Mouse (Mus musculus) midbrain, postnatal 0 days (tissue): ENCODE results near the gene Mab21l2. TPM values are rescaled to one million over a fixed set of nuclear protein-coding genes. Genes with fewer than 3 reads are reported as not detected.

ENCODE experiments used
- ATAC-seq: fragments of 200-750 bp; cut with Nextera tagmentation; 2 replicates; pipeline ENCODE4 v1.8.0; 2017; ENCODE audit warnings: moderate number of reproducible peaks, mild to moderate bottlenecking, moderate TSS enrichment, moderate library complexity; ENCODE audit not compliant: low FRiP score
- DNase-seq: peaks from one replicate; pipeline ENCODE4 v3.0.0-alpha.2; 2015; ENCODE audit warnings: low spot score
- H3K27ac ChIP-seq: fragments of 300-500 bp; sonication (generic); 2 replicates; pipeline ENCODE4 v1.5.1; 2014; ENCODE audit warnings: low read depth, mild to moderate bottlenecking, low read length, mixed read lengths
- H3K27me3 ChIP-seq: fragments of 300-500 bp; sonication (generic); 2 replicates; pipeline ENCODE4 v1.6.1; 2014; ENCODE audit warnings: low read length, control low read depth, mixed read lengths; ENCODE audit not compliant: insufficient read depth
- H3K36me3 ChIP-seq: fragments of 300-500 bp; sonication (generic); 2 replicates; pipeline ENCODE4 v1.6.1; 2014; ENCODE audit warnings: low read length, control low read depth, mixed read lengths; ENCODE audit not compliant: insufficient read depth
- H3K4me1 ChIP-seq: fragments of 300-500 bp; sonication (generic); 2 replicates; pipeline ENCODE4 v1.6.1; 2014; ENCODE audit warnings: mild to moderate bottlenecking, control low read depth, antibody characterized with exemption, low read length, mixed read lengths; ENCODE audit not compliant: insufficient read depth
- H3K4me2 ChIP-seq: fragments of 300-500 bp; sonication (generic); 2 replicates; pipeline ENCODE4 v1.6.1; 2014; ENCODE audit warnings: low read depth, mild to moderate bottlenecking, low read length, mixed read lengths; ENCODE audit not compliant: poor library complexity, severe bottlenecking
- H3K4me3 ChIP-seq: fragments of 300-500 bp; sonication (generic); 2 replicates; pipeline ENCODE4 v1.5.1; 2014; ENCODE audit warnings: low read depth, mild to moderate bottlenecking, low read length, moderate library complexity
- H3K9ac ChIP-seq: fragments of 300-500 bp; sonication (generic); replicated peaks from 2 replicates; pipeline ENCODE4 v1.6.1; 2014; ENCODE audit warnings: mild to moderate bottlenecking, low read length, moderate library complexity, mixed read lengths; ENCODE audit not compliant: poor library complexity, severe bottlenecking
- H3K9me3 ChIP-seq: fragments of 300-500 bp; sonication (generic); 2 replicates; pipeline ENCODE4 v1.6.1; 2016; ENCODE audit warnings: low read length, control low read depth
- CTCF ChIP-seq: IDR thresholded peaks from 2 replicates; pipeline ENCODE4 v1.5.1; 2016; ENCODE audit warnings: antibody characterized with exemption, mild to moderate bottlenecking
- WGBS: fragments of 180-500 bp; shearing (Covaris S2); extraction: QIAGEN DNeasy Blood & Tissue Kit; methylation state at CpG from one replicate; pipeline ENCODE4 v1.1.7; 2014; 5-methylcytosine and 5-hydroxymethylcytosine counted together
- polyA plus RNA-seq: library from polyadenylated mRNA; unstranded; fragments of >200 nt; fragmentation: Nextera tagmentation; extraction: Ambion mirVana; gene quantifications from 2 replicates; pipeline ENCODE4 v1.2.1, GENCODE M21; 2015
- total RNA-seq: library from RNA; depleted of rRNA; stranded (reverse); fragments of >200 nt; gene quantifications from 2 replicates; pipeline ENCODE4 v1.2.3, GENCODE M21; 2014; rRNA removed

The Mab21l2 gene
- 41.9 and 45.2 TPM in 2 replicates for total RNA-seq
- polyA plus RNA-seq = 39.5 and 39.8 TPM in 2 replicates

DNA sequence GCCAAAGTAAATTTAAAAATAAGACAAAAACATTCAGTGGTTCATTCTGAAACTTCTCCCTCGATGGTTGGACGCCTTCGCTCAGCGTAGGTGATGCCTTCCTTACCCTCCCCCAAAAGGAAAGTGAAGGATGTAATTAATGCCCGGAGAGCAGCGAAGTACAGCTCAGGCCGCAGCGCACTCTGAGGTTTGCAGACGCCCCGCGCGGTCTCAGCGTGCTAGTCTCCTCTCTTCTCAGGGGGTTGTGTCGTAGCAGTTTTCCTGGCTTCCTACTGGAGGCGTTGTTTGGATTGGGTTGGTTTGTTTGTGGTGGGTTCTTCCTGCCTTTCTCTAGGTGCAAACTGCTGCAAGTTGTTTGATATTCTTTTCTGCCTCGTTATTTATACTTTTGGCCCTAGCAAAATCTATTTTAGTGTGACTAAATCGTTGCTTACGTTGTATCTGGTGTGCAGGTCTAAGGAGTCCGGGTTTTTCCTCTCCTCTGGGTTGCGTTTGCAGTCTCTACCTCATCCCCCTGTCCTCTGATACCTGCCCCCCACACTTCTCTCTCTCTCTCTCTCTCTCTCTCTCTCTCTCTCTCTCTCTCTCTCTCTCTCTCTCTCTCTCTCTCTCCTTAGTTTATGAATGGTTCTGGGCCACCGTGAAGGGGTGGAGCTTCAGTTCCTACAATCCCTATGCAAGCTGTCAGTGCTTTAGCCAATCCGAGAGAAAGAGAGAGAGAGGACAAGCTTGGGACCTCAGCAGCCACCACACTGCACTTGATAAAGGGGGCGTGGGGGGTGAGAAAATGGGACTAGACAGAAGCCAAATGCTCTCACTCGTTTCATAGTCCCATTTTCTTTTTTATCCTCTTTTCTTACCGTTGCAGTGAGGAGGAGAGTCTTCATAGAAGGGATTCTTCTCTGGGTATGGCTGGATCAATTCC, at the start of gene Mab21l2:
Gene Mab21l2, minus strand, starts transcription at position 539 of the 925 bp plus-strand sequence.
- H3K4me1 ChIP-seq = no peaks in the 10 kb centered on the region
- TF ChIP-seq CTCF = peak; percentile 37
- 7% methylated on average over 25 of the region's 25 CpGs for WGBS
- peak; percentile 85 for ATAC-seq
- H3K9me3 ChIP-seq = no peaks in the 10 kb centered on the region
- H3K27ac ChIP-seq = peak within 1 kb of the TSS; percentile 77
- H3K27me3 ChIP-seq = peaks cover 9% of the 10 kb centered on the region; the same call in 1 of the 2 replicates
- H3K9ac ChIP-seq = peak within 1 kb of the TSS; percentile 77
- H3K4me2 ChIP-seq = peak within 1 kb of the TSS; percentile 74
- no peaks in the 10 kb centered on the region for H3K36me3 ChIP-seq
- peak; percentile 83 for DNase-seq
- H3K4me3 ChIP-seq = peak within 1 kb of the TSS; percentile 55

DNA sequence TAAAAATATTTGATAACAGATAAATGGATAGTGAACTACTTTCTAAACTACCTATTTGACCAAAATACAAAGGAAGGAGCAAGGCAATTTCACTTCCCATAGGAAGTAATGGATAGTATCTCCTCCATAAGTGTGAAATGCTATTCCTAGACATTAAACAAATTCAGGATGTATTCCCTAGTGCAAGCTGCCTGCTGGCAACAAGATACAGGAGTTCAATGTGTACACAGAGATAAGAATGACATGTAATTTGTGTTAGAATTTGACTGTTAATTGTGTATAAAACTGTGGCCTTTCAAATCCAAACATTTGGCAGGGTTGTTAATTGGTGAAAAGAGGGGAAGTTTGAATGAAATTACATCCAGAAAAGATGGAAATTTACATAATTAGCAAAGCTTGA, 26.9 kb upstream of the Mab21l2 start:
- H3K9ac ChIP-seq = no peak overlapping the region
- TF ChIP-seq CTCF = no peak
- no peaks in the 10 kb centered on the region for H3K27me3 ChIP-seq
- no peaks in the 10 kb centered on the region for H3K4me1 ChIP-seq
- no peak for ATAC-seq
- H3K4me3 ChIP-seq = no peak overlapping the region
- no peak overlapping the region for H3K4me2 ChIP-seq
- H3K36me3 ChIP-seq = no peaks in the 10 kb centered on the region
- no peaks in the 10 kb centered on the region for H3K9me3 ChIP-seq
- no peak overlapping the region for H3K27ac ChIP-seq
- DNase-seq = no peak

DNA sequence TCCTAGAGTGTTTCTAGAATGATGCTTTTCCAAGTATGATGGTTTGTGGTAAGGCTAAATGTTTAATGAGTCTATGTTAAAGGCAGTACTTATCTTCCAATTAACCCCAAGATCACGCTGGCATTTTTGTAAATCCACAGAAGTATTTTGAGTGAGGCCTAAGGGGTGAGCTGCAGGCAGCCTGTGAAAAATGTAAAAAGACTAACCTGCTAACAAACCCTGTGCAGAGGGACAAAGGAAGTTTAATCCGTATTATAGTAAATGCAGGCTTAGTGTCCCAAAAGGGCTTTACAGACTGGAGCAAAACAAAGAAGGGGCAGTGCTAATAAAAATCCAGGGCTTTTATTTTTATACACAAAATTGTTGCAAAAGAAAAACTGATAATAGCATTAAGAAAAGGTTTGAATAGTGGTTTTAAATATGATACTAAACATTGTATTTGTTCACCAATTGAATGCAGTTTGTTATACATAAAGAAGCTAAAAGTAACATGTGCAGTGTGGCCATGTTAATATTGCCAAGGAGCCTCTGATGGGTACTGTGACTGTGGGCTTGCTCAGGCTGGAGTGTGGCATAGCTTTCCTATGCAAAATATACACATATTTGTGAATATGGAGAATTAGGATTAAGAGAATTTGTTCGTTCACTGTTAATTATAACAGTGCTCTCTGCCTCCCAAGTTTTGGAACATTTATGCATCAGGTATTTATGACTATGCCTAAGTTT, 24.3 kb upstream of the Mab21l2 start:
- Histone ChIP-seq H3K9ac (no peak overlapping the region), H3K27me3 (no peaks in the 10 kb centered on the region), H3K4me3 (no peak overlapping the region), H3K9me3 (no peaks in the 10 kb centered on the region), H3K27ac (no peak overlapping the region), H3K4me2 (no peak overlapping the region), H3K36me3 (no peaks in the 10 kb centered on the region), H3K4me1 (no peaks in the 10 kb centered on the region)
- WGBS = 42% methylated on average over 3 of the region's 3 CpGs
- ATAC-seq (no peak), DNase-seq (no peak)
- TF ChIP-seq CTCF = no peak

DNA sequence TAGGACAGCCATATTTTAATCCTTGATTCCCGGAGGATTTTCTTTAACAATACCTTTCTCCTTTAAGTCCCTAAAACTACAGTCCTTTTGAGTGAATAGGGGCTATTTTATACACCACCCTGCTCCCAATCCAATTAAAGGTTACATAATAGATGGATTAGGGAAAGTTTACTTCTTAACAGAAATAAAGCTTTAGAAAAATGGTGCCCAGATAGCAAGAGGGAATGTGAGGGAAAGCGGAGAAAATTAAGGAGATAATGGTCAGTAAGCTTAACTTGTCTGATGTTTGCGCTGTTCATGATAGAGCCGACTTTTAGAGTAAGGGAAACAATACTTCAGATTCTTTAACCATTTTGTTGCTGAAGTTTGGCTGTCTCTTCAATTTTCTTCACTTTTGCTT, 23.1 kb upstream of the Mab21l2 start:
- Histone ChIP-seq H3K27me3 (no peaks in the 10 kb centered on the region), H3K9me3 (no peaks in the 10 kb centered on the region), H3K4me3 (no peak overlapping the region), H3K9ac (no peak overlapping the region), H3K4me2 (no peak overlapping the region), H3K36me3 (no peaks in the 10 kb centered on the region), H3K4me1 (no peaks in the 10 kb centered on the region), H3K27ac (no peak overlapping the region)
- WGBS = 28% methylated on average over 4 of the region's 4 CpGs
- no peak for TF ChIP-seq CTCF
- DNase-seq (no peak), ATAC-seq (no peak)

DNA sequence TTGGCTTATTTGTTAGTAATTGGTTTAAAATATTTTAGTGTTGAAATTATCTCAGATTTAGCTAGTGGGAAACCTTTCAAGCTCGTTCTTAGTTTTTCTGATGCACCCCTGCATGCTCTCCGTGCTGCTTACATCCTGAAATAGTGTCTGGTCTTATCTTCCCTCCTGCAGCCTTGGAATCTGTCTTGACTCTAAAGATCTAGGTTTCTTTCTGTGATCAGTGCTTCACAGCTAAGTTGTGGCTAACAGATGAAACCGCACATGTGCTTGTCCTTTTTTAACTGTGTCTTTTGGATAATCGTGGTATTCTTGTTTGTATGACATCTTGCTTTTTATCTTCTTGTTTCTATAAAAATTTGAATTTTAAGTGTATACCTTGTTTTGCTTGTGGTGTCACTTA, 18.9 kb upstream of the Mab21l2 start:
- H3K27me3 ChIP-seq = no peaks in the 10 kb centered on the region
- no peak for TF ChIP-seq CTCF
- no peak overlapping the region for H3K27ac ChIP-seq
- H3K36me3 ChIP-seq = no peaks in the 10 kb centered on the region
- DNase-seq = no peak
- no peaks in the 10 kb centered on the region for H3K4me1 ChIP-seq
- no peak overlapping the region for H3K9ac ChIP-seq
- H3K4me3 ChIP-seq = no peak overlapping the region
- no peaks in the 10 kb centered on the region for H3K9me3 ChIP-seq
- 62% methylated on average over 4 of the region's 4 CpGs for WGBS
- ATAC-seq = no peak
- no peak overlapping the region for H3K4me2 ChIP-seq

DNA sequence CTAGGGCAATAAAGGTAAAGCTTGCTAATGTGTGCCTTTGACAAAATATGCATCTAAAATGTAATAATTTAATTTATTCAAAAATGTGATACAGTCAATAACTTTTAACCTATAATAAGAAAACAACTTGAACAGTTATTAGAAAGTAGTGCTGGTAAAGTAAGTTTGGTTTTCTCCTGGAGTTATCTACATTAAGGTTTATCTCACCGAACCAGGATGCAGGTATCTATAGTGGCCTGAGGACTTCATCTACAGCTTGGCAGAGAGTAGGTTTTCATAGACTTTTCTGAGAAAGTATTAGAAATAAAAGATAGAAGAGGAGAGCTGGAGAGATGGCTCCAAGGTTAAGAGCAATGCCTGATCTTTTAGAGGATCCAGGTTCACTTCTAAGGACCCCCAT, 13.0 kb upstream of the Mab21l2 start:
- ATAC-seq (no peak), DNase-seq (no peak)
- Histone ChIP-seq H3K4me2 (no peak overlapping the region), H3K27me3 (no peaks in the 10 kb centered on the region; the same call in 1 of the 2 replicates), H3K9ac (no peak overlapping the region), H3K36me3 (no peaks in the 10 kb centered on the region), H3K4me3 (no peak overlapping the region), H3K27ac (no peak overlapping the region), H3K4me1 (no peaks in the 10 kb centered on the region), H3K9me3 (no peaks in the 10 kb centered on the region)
- 95% methylated on average over 1 of the region's 1 CpGs for WGBS
- no peak for TF ChIP-seq CTCF
